Mouse (Mus musculus): Measurements from ENCODE around the gene Gskip. TPM values are rescaled to one million over a fixed set of nuclear protein-coding genes. Genes with fewer than 3 reads are reported as not detected.

Gskip gene
- total and polyA plus RNA-seq, 2 experiments from 2014 or later: 8.8 to 16.8 TPM

DNA sequence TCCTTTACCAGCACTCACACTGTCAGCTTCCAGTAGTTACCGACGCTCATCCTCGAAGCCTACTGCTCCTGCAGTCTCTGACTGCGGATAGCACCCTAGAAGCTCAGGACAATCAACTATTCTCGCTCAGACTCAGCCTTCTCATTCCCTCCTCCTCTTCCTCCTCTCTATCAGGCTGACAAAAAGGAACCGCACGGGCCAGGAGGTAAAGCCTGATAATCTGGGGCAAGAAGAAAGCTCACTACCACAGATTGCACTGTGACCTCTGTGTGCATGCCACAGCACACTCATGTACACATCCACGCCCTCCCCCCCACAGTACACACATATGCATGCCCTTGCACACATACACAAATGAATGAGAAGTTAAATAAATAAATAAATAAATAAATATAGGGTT is 8.4 kb upstream of the Gskip start:
- Histone ChIP-seq H3K27ac (ENCODE audit: low read depth) (no peak overlapping the region), H3K9me3 (replicated peaks; ENCODE audit: control insufficient read depth, low read length) (no peaks in the 10 kb centered on the region), H3K27me3 (ENCODE audit: control insufficient read depth, insufficient read depth, low read length) (no peaks in the 10 kb centered on the region), H3K9ac (replicated peaks; ENCODE audit: low read depth, low read length) (no peak overlapping the region), H3K36me3 (replicated peaks; ENCODE audit: control insufficient read depth, insufficient read depth, low read length) (peaks cover 27% of the 10 kb centered on the region), H3K4me2 (ENCODE audit: low read depth, low read length) (no peak overlapping the region), H3K4me3 (ENCODE audit: low read depth, low read length) (no peak overlapping the region), H3K4me1 (ENCODE audit: control insufficient read depth, insufficient read depth) (no peaks in the 10 kb centered on the region)
- WGBS: 88% methylated on average over 8 of the region's 8 CpGs
- ATAC-seq (ENCODE audit: insufficient read depth, low read depth) (no peak), DNase-seq (ENCODE audit: low spot score) (no peak)
- no peak for TF ChIP-seq EP300 (IDR thresholded peaks at IDR 0.05; ENCODE audit: low read depth)
- no peak for TF ChIP-seq CTCF (IDR thresholded peaks at IDR 0.05; ENCODE audit: low read depth)

DNA sequence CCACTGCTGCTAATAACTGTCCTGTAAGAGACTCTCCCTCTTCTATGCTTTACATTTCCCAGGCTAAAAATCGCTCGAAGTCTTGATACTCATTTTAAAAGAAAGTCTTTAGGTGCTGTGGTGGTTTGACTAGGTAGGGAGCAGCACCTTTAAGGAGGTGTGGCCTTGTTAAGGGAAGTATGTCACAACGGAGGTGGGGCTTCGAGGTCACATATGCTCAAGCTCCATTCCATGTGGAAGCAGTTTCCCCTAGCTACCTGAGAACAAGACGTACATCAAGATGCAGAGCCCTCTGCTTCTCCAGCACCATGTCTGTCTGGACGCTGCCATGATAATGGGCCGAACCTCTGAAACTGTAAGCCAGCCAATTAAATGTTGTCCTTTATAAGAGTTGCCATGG is 6.4 kb upstream of the Gskip start:
- ATAC-seq (ENCODE audit: insufficient read depth, low read depth): no peak
- TF ChIP-seq EP300 (IDR thresholded peaks at IDR 0.05; ENCODE audit: low read depth) (no peak), CTCF (IDR thresholded peaks at IDR 0.05; ENCODE audit: low read depth) (no peak)
- DNase-seq (ENCODE audit: low spot score): no peak
- Histone ChIP-seq H3K9ac (replicated peaks; ENCODE audit: low read depth, low read length) (no peak overlapping the region), H3K9me3 (replicated peaks; ENCODE audit: control insufficient read depth, low read length) (no peaks in the 10 kb centered on the region), H3K4me1 (ENCODE audit: control insufficient read depth, insufficient read depth) (peaks cover 4% of the 10 kb centered on the region; the same call in 1 of the 2 replicates), H3K36me3 (replicated peaks; ENCODE audit: control insufficient read depth, insufficient read depth, low read length) (peaks cover 18% of the 10 kb centered on the region), H3K4me2 (ENCODE audit: low read depth, low read length) (no peak overlapping the region), H3K27ac (ENCODE audit: low read depth) (no peak overlapping the region), H3K27me3 (ENCODE audit: control insufficient read depth, insufficient read depth, low read length) (no peaks in the 10 kb centered on the region), H3K4me3 (ENCODE audit: low read depth, low read length) (no peak overlapping the region)
- WGBS: 90% methylated on average over 7 of the region's 7 CpGs

DNA sequence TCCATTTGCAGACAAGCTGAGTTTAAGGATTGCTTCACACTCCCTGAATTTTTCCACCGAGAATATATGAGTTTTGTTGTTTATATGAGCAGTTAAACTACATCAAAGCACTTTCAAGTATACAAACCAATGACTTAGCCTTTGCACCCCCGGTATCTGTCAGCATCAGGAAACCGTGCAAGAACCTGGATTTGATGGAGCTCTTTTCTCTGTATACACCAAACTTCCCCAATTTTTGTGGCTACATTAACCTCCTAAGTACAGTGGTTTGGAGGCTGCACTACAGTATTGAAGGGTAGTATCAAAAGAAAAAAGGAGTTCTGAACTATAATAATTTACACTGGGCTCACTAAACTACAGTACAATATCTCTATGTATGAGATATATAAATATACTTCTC is 5.9 kb upstream of the Gskip start:
- no peak for TF ChIP-seq EP300 (IDR thresholded peaks at IDR 0.05; ENCODE audit: low read depth)
- no peak for TF ChIP-seq CTCF (IDR thresholded peaks at IDR 0.05; ENCODE audit: low read depth)
- Histone ChIP-seq H3K4me3 (ENCODE audit: low read depth, low read length) (no peak overlapping the region), H3K27ac (ENCODE audit: low read depth) (no peak overlapping the region), H3K4me1 (ENCODE audit: control insufficient read depth, insufficient read depth) (peaks cover 9% of the 10 kb centered on the region; the same call in 1 of the 2 replicates), H3K36me3 (replicated peaks; ENCODE audit: control insufficient read depth, insufficient read depth, low read length) (peaks cover 12% of the 10 kb centered on the region), H3K9me3 (replicated peaks; ENCODE audit: control insufficient read depth, low read length) (no peaks in the 10 kb centered on the region), H3K9ac (replicated peaks; ENCODE audit: low read depth, low read length) (no peak overlapping the region), H3K27me3 (ENCODE audit: control insufficient read depth, insufficient read depth, low read length) (no peaks in the 10 kb centered on the region), H3K4me2 (ENCODE audit: low read depth, low read length) (no peak overlapping the region)
- WGBS: 90% methylated on average over 3 of the region's 3 CpGs
- ATAC-seq (ENCODE audit: insufficient read depth, low read depth): no peak
- DNase-seq (ENCODE audit: low spot score): no peak

DNA sequence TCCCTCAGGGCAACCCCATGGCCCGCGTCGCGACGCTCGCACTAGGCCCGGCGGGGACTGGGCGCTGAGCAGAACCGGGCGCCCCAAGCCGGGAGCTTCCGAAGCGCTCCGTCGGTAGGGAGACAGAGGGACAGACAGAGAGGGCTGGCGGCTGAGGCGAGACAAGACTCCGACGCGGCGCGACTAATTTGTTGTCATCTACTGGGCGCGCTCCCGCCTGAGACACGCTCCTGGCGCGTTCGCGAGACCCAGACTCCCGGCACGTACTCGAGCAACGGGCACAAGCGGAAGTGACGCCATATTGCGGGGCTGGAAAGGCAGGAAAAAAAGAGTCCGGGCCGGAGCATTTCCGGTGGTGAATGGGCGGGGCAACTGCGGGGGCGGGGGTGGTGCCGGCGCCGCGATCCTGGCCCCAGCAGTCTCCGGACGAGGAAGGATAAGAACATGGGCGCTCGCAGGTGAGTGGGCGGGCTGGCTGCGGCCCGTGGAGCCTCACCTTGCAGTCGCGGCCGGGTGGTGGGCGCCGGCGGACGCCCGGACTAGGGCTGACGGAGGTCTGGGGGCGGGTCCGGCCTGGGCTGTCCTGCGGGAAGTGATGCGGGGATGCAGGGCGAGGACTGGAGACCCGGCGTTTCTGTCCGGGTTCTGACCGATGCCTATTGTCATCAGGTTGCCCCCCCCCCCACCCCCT is 517 bp downstream of the Gskip start, which contains the start of gene Atg2b:
TSS of gene Atg2b (minus strand) at position 211 of the 691 bp plus-strand sequence.
- H3K4me3 ChIP-seq (ENCODE audit: low read depth, low read length): peak within 1 kb of the TSS; percentile 88
- ATAC-seq (ENCODE audit: insufficient read depth, low read depth): peak; percentile 94
- no peak for TF ChIP-seq CTCF (IDR thresholded peaks at IDR 0.05; ENCODE audit: low read depth)
- TF ChIP-seq EP300 (IDR thresholded peaks at IDR 0.05; ENCODE audit: low read depth): no peak
- no peaks in the 10 kb centered on the region for H3K9me3 ChIP-seq (replicated peaks; ENCODE audit: control insufficient read depth, low read length)
- H3K4me1 ChIP-seq (ENCODE audit: control insufficient read depth, insufficient read depth): peaks cover 17% of the 10 kb centered on the region; the same call in 1 of the 2 replicates
- H3K4me2 ChIP-seq (ENCODE audit: low read depth, low read length): peak within 1 kb of the TSS; percentile 83
- peak within 1 kb of the TSS; percentile 90 for H3K27ac ChIP-seq (ENCODE audit: low read depth)
- peak; percentile 94 for DNase-seq (ENCODE audit: low spot score)
- peak within 1 kb of the TSS; percentile 87 for H3K9ac ChIP-seq (replicated peaks; ENCODE audit: low read depth, low read length)
- WGBS: under 1% methylated on average over 73 of the region's 73 CpGs
- H3K36me3 ChIP-seq (replicated peaks; ENCODE audit: control insufficient read depth, insufficient read depth, low read length): peaks cover 6% of the 10 kb centered on the region; the same call in 1 of the 2 replicates
- no peaks in the 10 kb centered on the region for H3K27me3 ChIP-seq (ENCODE audit: control insufficient read depth, insufficient read depth, low read length)

DNA sequence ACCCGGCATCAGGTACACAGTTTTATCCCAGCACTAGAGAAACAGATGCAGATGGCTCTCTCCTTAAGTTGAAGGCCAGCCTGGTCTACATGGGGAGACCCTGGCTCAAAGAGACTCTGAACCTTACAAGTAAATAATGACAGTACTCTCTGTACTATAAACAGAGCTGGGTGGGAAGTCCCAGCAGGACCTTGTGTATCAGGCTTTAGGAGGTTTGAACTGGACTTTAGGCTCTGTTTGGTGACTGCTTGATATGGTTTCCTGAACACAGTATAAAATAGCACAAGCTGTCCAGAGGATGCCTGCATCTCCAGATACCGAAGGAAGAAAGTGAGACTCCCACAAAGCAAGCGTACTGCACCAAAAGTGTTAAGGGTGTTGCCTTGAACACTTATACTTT is 2.2 kb downstream of the Gskip start:
- 79% methylated on average over 3 of the region's 3 CpGs for WGBS
- H3K9ac ChIP-seq (replicated peaks; ENCODE audit: low read depth, low read length): no peak overlapping the region
- H3K27ac ChIP-seq (ENCODE audit: low read depth): no peak overlapping the region
- TF ChIP-seq CTCF (IDR thresholded peaks at IDR 0.05; ENCODE audit: low read depth) (no peak), EP300 (IDR thresholded peaks at IDR 0.05; ENCODE audit: low read depth) (no peak)
- peaks cover 6% of the 10 kb centered on the region for H3K36me3 ChIP-seq (replicated peaks; ENCODE audit: control insufficient read depth, insufficient read depth, low read length)
- no peak overlapping the region for H3K4me2 ChIP-seq (ENCODE audit: low read depth, low read length)
- no peaks in the 10 kb centered on the region for H3K27me3 ChIP-seq (ENCODE audit: control insufficient read depth, insufficient read depth, low read length)
- DNase-seq (ENCODE audit: low spot score) (no peak), ATAC-seq (ENCODE audit: insufficient read depth, low read depth) (no peak)
- no peak overlapping the region for H3K4me3 ChIP-seq (ENCODE audit: low read depth, low read length)
- peaks cover 17% of the 10 kb centered on the region; the same call in 1 of the 2 replicates for H3K4me1 ChIP-seq (ENCODE audit: control insufficient read depth, insufficient read depth)
- no peaks in the 10 kb centered on the region for H3K9me3 ChIP-seq (replicated peaks; ENCODE audit: control insufficient read depth, low read length)
